Mouse (Mus musculus): Measurements from ENCODE around the gene Enox1. TPM values are rescaled to one million over a fixed set of nuclear protein-coding genes. Genes with fewer than 3 reads are reported as not detected.

The Enox1 gene
- polyA plus RNA-seq, 1 experiment, result 0.06 TPM

DNA sequence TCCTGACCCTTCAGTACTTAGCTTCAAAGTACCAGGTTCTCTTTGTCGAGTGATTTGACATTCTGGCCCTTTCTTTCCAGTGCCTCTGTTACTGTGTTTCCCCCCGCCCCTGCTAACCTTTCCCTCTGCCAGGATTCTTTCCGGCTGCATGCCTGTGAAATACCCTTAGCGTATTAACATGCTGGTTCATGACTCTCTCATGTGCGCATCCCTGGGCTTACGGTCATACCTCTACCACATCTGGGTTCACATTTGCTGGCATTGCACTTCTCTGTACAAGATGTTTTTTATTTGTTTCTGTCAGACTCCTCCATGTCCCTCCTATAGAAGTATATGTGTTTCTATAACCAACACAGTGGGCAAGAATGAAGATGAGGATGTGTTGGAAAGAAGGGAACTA, 11.6 kb downstream of the Enox1 start:
- Histone ChIP-seq H3K27me3 (ENCODE audit: control insufficient read depth, insufficient read depth, low read length) (no peaks in the 10 kb centered on the region), H3K36me3 (ENCODE audit: control insufficient read depth, insufficient read depth, low read length) (no peaks in the 10 kb centered on the region), H3K4me3 (ENCODE audit: extremely low read depth, insufficient read depth, insufficient read length) (no peak overlapping the region), H3K4me1 (ENCODE audit: control insufficient read depth, insufficient read depth, insufficient read length) (no peaks in the 10 kb centered on the region), H3K27ac (ENCODE audit: insufficient read depth, low read length) (no peak overlapping the region)
- TF ChIP-seq CTCF (IDR thresholded peaks at IDR 0.05; ENCODE audit: extremely low read depth, insufficient read depth, insufficient read length, insufficient replicate concordance) (no peak), POLR2A (IDR thresholded peaks at IDR 0.05; ENCODE audit: low read depth, low read length) (no peak)
- WGBS, result 94% methylated on average over 6 of the region's 6 CpGs
- DNase-seq (ENCODE audit: low read depth in 1 of 2, low spot score in 2 of 2), result no peak

DNA sequence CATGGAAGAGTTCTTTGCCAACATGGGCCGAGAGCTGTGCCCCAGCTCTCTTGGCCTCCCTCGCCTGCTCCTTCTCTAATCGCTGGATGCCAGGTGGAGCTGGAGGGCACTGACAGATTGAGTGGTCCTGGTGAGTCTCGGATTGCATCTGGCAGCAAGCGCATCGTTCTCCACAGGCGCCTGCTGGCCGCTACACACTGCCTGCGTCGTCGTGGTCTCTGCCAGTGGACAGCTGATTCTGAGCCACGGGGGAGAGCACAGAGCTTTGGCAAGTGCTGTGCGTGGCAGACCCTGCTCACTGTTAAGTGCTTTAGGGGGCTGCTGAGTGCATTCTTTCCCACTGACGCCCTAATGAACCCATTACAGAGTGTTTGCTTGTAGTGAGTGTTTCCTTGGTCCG, 17.9 kb downstream of the Enox1 start:
- Histone ChIP-seq H3K4me1 (ENCODE audit: control insufficient read depth, insufficient read depth, insufficient read length) (no peaks in the 10 kb centered on the region), H3K4me3 (ENCODE audit: extremely low read depth, insufficient read depth, insufficient read length) (no peak overlapping the region), H3K27me3 (ENCODE audit: control insufficient read depth, insufficient read depth, low read length) (no peaks in the 10 kb centered on the region), H3K36me3 (ENCODE audit: control insufficient read depth, insufficient read depth, low read length) (no peaks in the 10 kb centered on the region), H3K27ac (ENCODE audit: insufficient read depth, low read length) (no peak overlapping the region)
- no peak for DNase-seq (ENCODE audit: low read depth in 1 of 2, low spot score in 2 of 2)
- 82% methylated on average over 15 of the region's 15 CpGs for WGBS
- TF ChIP-seq POLR2A (IDR thresholded peaks at IDR 0.05; ENCODE audit: low read depth, low read length), result no peak
- no peak for TF ChIP-seq CTCF (IDR thresholded peaks at IDR 0.05; ENCODE audit: extremely low read depth, insufficient read depth, insufficient read length, insufficient replicate concordance)

DNA sequence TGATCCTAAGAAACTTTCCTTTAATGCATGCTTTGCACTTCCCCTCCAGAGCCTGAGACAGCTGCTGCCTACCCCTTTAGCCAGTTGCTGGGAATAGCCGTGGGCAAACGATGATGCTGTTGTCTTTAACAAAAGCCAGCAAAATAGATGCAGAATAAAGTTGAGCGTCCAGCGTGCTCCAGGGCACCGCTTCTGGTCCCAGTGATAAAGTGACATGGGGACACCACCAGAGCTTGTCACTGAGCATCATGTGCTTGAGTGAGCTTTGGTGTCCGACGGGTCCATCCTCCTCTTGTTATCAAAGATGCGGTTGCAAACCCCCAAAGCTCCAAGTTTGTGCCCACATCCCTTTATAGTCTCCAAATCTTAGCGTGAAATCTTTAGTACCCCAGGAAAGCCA, 18.4 kb downstream of the Enox1 start:
- no peaks in the 10 kb centered on the region for H3K36me3 ChIP-seq (ENCODE audit: control insufficient read depth, insufficient read depth, low read length)
- no peaks in the 10 kb centered on the region for H3K4me1 ChIP-seq (ENCODE audit: control insufficient read depth, insufficient read depth, insufficient read length)
- no peak overlapping the region for H3K27ac ChIP-seq (ENCODE audit: insufficient read depth, low read length)
- H3K27me3 ChIP-seq (ENCODE audit: control insufficient read depth, insufficient read depth, low read length), result no peaks in the 10 kb centered on the region
- no peak for DNase-seq (ENCODE audit: low read depth in 1 of 2, low spot score in 2 of 2)
- 93% methylated on average over 9 of the region's 9 CpGs for WGBS
- H3K4me3 ChIP-seq (ENCODE audit: extremely low read depth, insufficient read depth, insufficient read length), result no peak overlapping the region
- TF ChIP-seq POLR2A (IDR thresholded peaks at IDR 0.05; ENCODE audit: low read depth, low read length) (no peak), CTCF (IDR thresholded peaks at IDR 0.05; ENCODE audit: extremely low read depth, insufficient read depth, insufficient read length, insufficient replicate concordance) (no peak)

DNA sequence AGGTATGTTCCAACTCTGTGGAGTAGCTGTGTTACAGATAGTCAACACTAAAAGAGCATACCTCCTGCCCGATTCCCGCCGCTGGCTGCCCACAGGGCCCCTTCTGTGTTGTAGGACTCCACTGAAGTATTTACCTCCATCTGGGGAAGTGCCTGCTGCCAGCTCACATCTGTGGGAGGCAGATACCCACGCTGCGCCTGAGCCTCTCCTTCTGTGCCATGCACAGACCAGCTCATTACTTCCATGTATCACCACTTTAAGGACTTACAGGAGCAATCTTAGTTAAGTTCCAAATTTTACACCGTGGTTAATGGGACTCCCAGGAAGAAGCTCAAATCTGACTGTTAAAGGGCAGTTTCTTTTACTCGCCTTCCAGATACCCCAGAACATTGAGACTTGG, 23.7 kb downstream of the Enox1 start:
- 76% methylated on average over 7 of the region's 7 CpGs for WGBS
- H3K36me3 ChIP-seq (ENCODE audit: control insufficient read depth, insufficient read depth, low read length), result no peaks in the 10 kb centered on the region
- DNase-seq (ENCODE audit: low read depth in 1 of 2, low spot score in 2 of 2), result no peak
- H3K27ac ChIP-seq (ENCODE audit: insufficient read depth, low read length), result no peak overlapping the region
- no peaks in the 10 kb centered on the region for H3K4me1 ChIP-seq (ENCODE audit: control insufficient read depth, insufficient read depth, insufficient read length)
- no peaks in the 10 kb centered on the region for H3K27me3 ChIP-seq (ENCODE audit: control insufficient read depth, insufficient read depth, low read length)
- TF ChIP-seq POLR2A (IDR thresholded peaks at IDR 0.05; ENCODE audit: low read depth, low read length), result no peak
- no peak for TF ChIP-seq CTCF (IDR thresholded peaks at IDR 0.05; ENCODE audit: extremely low read depth, insufficient read depth, insufficient read length, insufficient replicate concordance)
- H3K4me3 ChIP-seq (ENCODE audit: extremely low read depth, insufficient read depth, insufficient read length), result no peak overlapping the region

DNA sequence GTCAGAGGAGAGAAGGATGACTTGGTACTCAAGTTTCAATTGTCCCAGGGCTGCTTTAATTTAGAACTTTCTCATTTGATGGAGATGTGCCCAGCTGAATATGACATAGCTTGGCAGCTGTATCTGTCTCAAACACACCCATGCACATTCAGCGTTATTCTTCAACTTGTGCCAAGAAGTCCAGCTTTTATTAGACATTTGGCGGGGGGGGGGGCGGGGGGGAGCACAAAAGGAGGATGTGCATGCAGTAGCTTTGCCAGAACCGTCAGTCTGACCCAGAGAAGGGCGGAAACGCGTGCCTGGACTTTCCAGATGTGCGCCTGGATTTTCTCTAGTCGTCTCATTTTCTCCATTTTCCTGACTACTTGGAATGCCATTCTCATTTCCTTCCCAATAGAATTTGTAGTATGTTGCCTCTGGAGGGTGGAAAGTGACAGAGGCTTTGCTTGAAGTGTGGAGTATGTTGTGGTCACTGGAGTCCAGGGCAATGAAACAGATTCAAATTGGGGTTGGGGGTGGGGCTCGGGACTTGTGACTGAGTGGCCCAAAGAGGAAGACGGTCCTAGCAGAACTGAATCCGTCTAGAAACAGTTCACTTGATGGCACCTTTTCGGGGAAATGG, 24.3 kb downstream of the Enox1 start:
- Histone ChIP-seq H3K27ac (ENCODE audit: insufficient read depth, low read length) (no peak overlapping the region), H3K27me3 (ENCODE audit: control insufficient read depth, insufficient read depth, low read length) (no peaks in the 10 kb centered on the region), H3K4me1 (ENCODE audit: control insufficient read depth, insufficient read depth, insufficient read length) (no peaks in the 10 kb centered on the region), H3K4me3 (ENCODE audit: extremely low read depth, insufficient read depth, insufficient read length) (no peak overlapping the region), H3K36me3 (ENCODE audit: control insufficient read depth, insufficient read depth, low read length) (no peaks in the 10 kb centered on the region)
- DNase-seq (ENCODE audit: low read depth in 1 of 2, low spot score in 2 of 2), result no peak
- 71% methylated on average over 13 of the region's 13 CpGs for WGBS
- TF ChIP-seq POLR2A (IDR thresholded peaks at IDR 0.05; ENCODE audit: low read depth, low read length), result no peak
- TF ChIP-seq CTCF (IDR thresholded peaks at IDR 0.05; ENCODE audit: extremely low read depth, insufficient read depth, insufficient read length, insufficient replicate concordance), result no peak

DNA sequence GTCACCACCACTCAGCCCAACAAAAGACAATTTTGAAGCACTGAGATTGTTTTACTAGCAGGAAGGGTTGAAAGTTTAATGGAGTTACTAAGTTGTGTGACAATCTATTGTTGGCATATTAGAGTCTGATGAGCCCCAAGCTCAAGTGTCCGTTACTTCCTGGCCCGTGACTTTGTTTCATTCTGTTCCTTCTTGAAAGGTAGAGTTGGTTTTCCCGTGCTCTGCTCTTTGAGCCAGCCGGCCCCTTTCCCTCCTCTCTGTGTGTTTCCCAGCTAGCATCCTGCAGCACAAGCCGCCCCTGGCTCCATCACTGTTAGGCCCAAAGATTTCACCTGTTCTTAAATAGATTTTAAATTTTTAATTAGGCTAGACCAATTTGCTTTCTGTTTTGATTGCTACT, 26.9 kb downstream of the Enox1 start:
- H3K4me1 ChIP-seq (ENCODE audit: control insufficient read depth, insufficient read depth, insufficient read length), result no peaks in the 10 kb centered on the region

DNA sequence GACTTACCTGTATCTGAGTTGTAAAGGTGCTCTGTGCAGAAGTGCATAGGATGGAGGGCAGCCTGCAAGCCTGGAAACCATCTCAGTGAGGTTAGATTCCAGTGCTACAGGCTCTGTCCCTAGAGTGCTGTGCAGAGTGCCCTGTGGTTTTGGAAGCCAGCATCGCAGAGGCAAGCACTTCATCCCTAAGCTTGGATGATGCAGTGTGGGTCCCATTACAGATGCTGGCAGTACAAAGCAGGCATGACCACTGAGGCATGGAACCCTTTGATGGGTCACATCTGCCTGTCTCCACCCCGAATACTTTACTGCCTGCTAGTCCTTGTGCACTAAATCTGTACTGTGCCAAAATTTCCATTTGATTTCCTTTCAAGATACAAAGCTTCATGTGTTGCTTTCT, 33.6 kb downstream of the Enox1 start:
- no peaks in the 10 kb centered on the region for H3K36me3 ChIP-seq (ENCODE audit: control insufficient read depth, insufficient read depth, low read length)
- DNase-seq (ENCODE audit: low read depth in 1 of 2, low spot score in 2 of 2), result no peak
- TF ChIP-seq POLR2A (IDR thresholded peaks at IDR 0.05; ENCODE audit: low read depth, low read length), result no peak
- TF ChIP-seq CTCF (IDR thresholded peaks at IDR 0.05; ENCODE audit: extremely low read depth, insufficient read depth, insufficient read length, insufficient replicate concordance), result no peak
- H3K4me3 ChIP-seq (ENCODE audit: extremely low read depth, insufficient read depth, insufficient read length), result no peak overlapping the region
- H3K27ac ChIP-seq (ENCODE audit: insufficient read depth, low read length), result no peak overlapping the region
- no peaks in the 10 kb centered on the region for H3K4me1 ChIP-seq (ENCODE audit: control insufficient read depth, insufficient read depth, insufficient read length)
- no peaks in the 10 kb centered on the region for H3K27me3 ChIP-seq (ENCODE audit: control insufficient read depth, insufficient read depth, low read length)
- WGBS, result 77% methylated on average over 2 of the region's 2 CpGs

More for the DNA sequence above, 26.9 kb downstream of the Enox1 start:
- H3K27ac ChIP-seq (ENCODE audit: insufficient read depth, low read length), result no peak overlapping the region
- H3K27me3 ChIP-seq (ENCODE audit: control insufficient read depth, insufficient read depth, low read length), result no peaks in the 10 kb centered on the region
- no peak for DNase-seq (ENCODE audit: low read depth in 1 of 2, low spot score in 2 of 2)
- TF ChIP-seq CTCF (IDR thresholded peaks at IDR 0.05; ENCODE audit: extremely low read depth, insufficient read depth, insufficient read length, insufficient replicate concordance) (no peak), POLR2A (IDR thresholded peaks at IDR 0.05; ENCODE audit: low read depth, low read length) (no peak)
- 81% methylated on average over 5 of the region's 5 CpGs for WGBS
- H3K36me3 ChIP-seq (ENCODE audit: control insufficient read depth, insufficient read depth, low read length), result no peaks in the 10 kb centered on the region
- no peak overlapping the region for H3K4me3 ChIP-seq (ENCODE audit: extremely low read depth, insufficient read depth, insufficient read length)

Measured in spleen, adult 2 months (tissue).